Mouse (Mus musculus) lung, embryonic 15.5 days (tissue): ENCODE measurements around the gene Fbxw8. TPM values are rescaled to one million over a fixed set of nuclear protein-coding genes. Genes with fewer than 3 reads are reported as not detected.
A peak's percentile ranks its signal among the peaks of the same experiment; 100 is the strongest.

Source experiments
- ATAC-seq: fragments of 200-750 bp; cut with Nextera tagmentation; 2 replicates; pipeline ENCODE4 v1.8.0; 2017; ENCODE audit warnings: moderate number of reproducible peaks, borderline replicate concordance; ENCODE audit not compliant: low FRiP score, low TSS enrichment; ENCODE audit errors: extremely low read depth
- H3K27ac ChIP-seq: fragments of 300-500 bp; sonication (generic); 2 replicates; pipeline ENCODE4 v1.5.1; 2015; ENCODE audit warnings: moderate library complexity, mild to moderate bottlenecking, inconsistent platforms
- H3K27me3 ChIP-seq: fragments of 300-500 bp; sonication (generic); 2 replicates; pipeline ENCODE4 v1.6.1; 2015; ENCODE audit warnings: inconsistent platforms
- H3K36me3 ChIP-seq: fragments of 300-500 bp; sonication (generic); 2 replicates; pipeline ENCODE4 v1.6.1; 2015; ENCODE audit warnings: inconsistent platforms
- H3K4me1 ChIP-seq: fragments of 300-500 bp; sonication (generic); 2 replicates; pipeline ENCODE4 v1.6.1; 2015; ENCODE audit warnings: inconsistent platforms
- H3K4me2 ChIP-seq: fragments of 300-500 bp; sonication (generic); 2 replicates; pipeline ENCODE4 v1.6.1; 2015; ENCODE audit warnings: inconsistent platforms, mild to moderate bottlenecking, moderate library complexity
- H3K4me3 ChIP-seq: fragments of 300-500 bp; sonication (generic); 2 replicates; pipeline ENCODE4 v1.5.1; 2015; ENCODE audit warnings: mild to moderate bottlenecking, inconsistent platforms
- H3K9ac ChIP-seq: fragments of 300-500 bp; sonication (generic); 2 replicates; pipeline ENCODE4 v1.6.1; 2015; ENCODE audit warnings: inconsistent platforms
- H3K9me3 ChIP-seq: fragments of 300-500 bp; sonication (generic); 2 replicates; pipeline ENCODE4 v1.6.1; 2016; ENCODE audit warnings: inconsistent platforms
- WGBS: fragments of 180-500 bp; shearing (Covaris S2); methylation state at CpG from one replicate; pipeline ENCODE4 v1.1.7; 2015; 5-methylcytosine and 5-hydroxymethylcytosine counted together
- polyA plus RNA-seq: library from polyadenylated mRNA; unstranded; fragments of >200 nt; fragmentation: Nextera tagmentation; extraction: Ambion mirVana; gene quantifications from 2 replicates; pipeline ENCODE4 v1.2.1, GENCODE M21; 2015

The Fbxw8 gene
- polyA plus RNA-seq, 1 experiment from 2014 or later: 30.2 TPM

- Histone ChIP-seq H3K36me3 (no peaks in the 10 kb centered on the region), H3K27me3 (no peaks in the 10 kb centered on the region), H3K4me3 (no peak overlapping the region), H3K27ac (no peak overlapping the region), H3K9me3 (no peaks in the 10 kb centered on the region), H3K4me2 (no peak overlapping the region), H3K9ac (no peak overlapping the region), H3K4me1 (peaks cover 13% of the 10 kb centered on the region; the same call in 1 of the 2 replicates)
- WGBS: 56% methylated on average over 3 of the region's 3 CpGs
- ATAC-seq: no peak
Observed at GRCm38 (mm10) chr5:118035786-118036185, 119.5 kb downstream of the Fbxw8 start.

- Histone ChIP-seq H3K9ac (no peak overlapping the region), H3K27ac (no peak overlapping the region), H3K36me3 (no peaks in the 10 kb centered on the region), H3K27me3 (peaks cover 7% of the 10 kb centered on the region), H3K4me3 (no peak overlapping the region), H3K9me3 (no peaks in the 10 kb centered on the region), H3K4me2 (no peak overlapping the region), H3K4me1 (peaks cover 14% of the 10 kb centered on the region)
- ATAC-seq: no peak
- 80% methylated on average over 1 of the region's 1 CpGs for WGBS
Observed at GRCm38 (mm10) chr5:118034632-118035031, 120.6 kb downstream of the Fbxw8 start.

- no peak overlapping the region for H3K27ac ChIP-seq
- no peaks in the 10 kb centered on the region for H3K9me3 ChIP-seq
- no peak for ATAC-seq
- no peak overlapping the region for H3K9ac ChIP-seq
- no peak overlapping the region for H3K4me2 ChIP-seq
- peaks cover 16% of the 10 kb centered on the region for H3K27me3 ChIP-seq
- no peak overlapping the region for H3K4me3 ChIP-seq
- H3K4me1 ChIP-seq: peaks cover 23% of the 10 kb centered on the region
- WGBS: 55% methylated on average over 6 of the region's 6 CpGs
- no peaks in the 10 kb centered on the region for H3K36me3 ChIP-seq
Observed at GRCm38 (mm10) chr5:118033740-118034139, 121.5 kb downstream of the Fbxw8 start.

GRCm38 (mm10) chr5:118033328-118033727 lies 121.9 kb downstream of the Fbxw8 start:
- WGBS: 43% methylated on average over 4 of the region's 4 CpGs

GRCm38 (mm10) chr5:118031508-118031907 lies 123.8 kb downstream of the Fbxw8 start:
- Histone ChIP-seq H3K27me3 (peaks cover 38% of the 10 kb centered on the region), H3K4me2 (no peak overlapping the region), H3K27ac (no peak overlapping the region), H3K9ac (no peak overlapping the region), H3K36me3 (no peaks in the 10 kb centered on the region), H3K4me3 (no peak overlapping the region), H3K9me3 (no peaks in the 10 kb centered on the region), H3K4me1 (peaks cover 33% of the 10 kb centered on the region)
- ATAC-seq: no peak
- WGBS: 61% methylated on average over 4 of the region's 4 CpGs

More at GRCm38 (mm10) chr5:118033328-118033727, 121.9 kb downstream of the Fbxw8 start:
- H3K9ac ChIP-seq: no peak overlapping the region
- H3K27me3 ChIP-seq: peaks cover 20% of the 10 kb centered on the region
- no peak overlapping the region for H3K4me2 ChIP-seq
- ATAC-seq: no peak
- H3K9me3 ChIP-seq: no peaks in the 10 kb centered on the region
- no peaks in the 10 kb centered on the region for H3K36me3 ChIP-seq
- H3K27ac ChIP-seq: no peak overlapping the region
- H3K4me3 ChIP-seq: no peak overlapping the region
- peaks cover 27% of the 10 kb centered on the region for H3K4me1 ChIP-seq

DNA sequence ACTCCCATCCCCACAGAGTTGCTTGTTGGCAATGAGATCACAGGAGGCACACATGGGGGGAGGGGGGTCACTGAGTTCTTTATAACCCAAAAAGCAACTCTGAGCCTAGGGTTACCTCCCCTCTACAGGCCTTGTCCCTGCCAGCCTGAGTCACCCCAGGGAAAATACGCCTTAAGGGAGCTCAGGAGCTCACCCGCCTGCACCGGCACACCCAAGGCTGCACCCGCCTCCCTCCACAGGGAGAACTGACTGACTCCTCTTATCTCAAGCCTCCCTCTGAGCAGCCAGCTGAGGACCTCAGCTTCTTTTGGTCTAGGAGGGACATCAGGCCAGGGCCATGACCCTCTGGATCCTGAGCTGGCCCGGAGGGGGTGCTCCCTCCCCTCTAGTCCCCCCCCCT lies 124.2 kb downstream of the Fbxw8 start:
- 46% methylated on average over 5 of the region's 5 CpGs for WGBS
- H3K27ac ChIP-seq: no peak overlapping the region
- H3K4me3 ChIP-seq: no peak overlapping the region
- no peak for ATAC-seq
- no peak overlapping the region for H3K9ac ChIP-seq
- no peaks in the 10 kb centered on the region for H3K36me3 ChIP-seq
- peaks cover 38% of the 10 kb centered on the region for H3K4me1 ChIP-seq
- H3K4me2 ChIP-seq: no peak overlapping the region
- H3K9me3 ChIP-seq: no peaks in the 10 kb centered on the region
- H3K27me3 ChIP-seq: peaks cover 43% of the 10 kb centered on the region

DNA sequence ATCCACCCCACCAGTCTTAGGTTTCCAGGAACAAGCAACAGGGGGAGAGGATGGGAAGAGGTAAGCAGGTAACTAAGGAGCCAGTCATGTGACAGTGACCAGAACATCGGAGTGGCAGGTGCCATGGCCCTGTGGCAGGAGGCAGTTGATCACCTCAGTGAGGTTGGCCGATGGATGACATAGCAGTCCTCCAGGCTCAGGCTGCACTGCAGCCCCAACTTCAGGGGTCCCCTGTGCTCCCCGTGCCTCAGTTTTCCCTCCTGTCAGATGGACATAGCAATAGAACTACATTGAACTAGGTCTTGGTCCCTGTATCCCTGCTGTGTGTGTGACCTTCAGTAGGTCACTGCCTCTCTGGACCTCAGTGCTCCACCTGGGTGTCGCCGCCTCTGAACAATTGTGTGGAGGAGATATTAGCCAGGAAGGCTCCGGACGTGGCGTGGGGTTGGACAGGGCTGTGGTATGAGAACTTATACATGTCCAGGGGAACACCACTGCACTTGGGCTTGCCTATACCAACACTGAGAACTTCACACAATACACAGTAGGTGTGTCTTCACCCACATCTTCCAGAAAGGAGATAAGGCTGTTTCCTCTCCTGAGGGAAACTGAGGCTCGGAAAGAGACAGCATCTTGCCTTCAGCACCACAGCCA lies 125.1 kb downstream of the Fbxw8 start:
- Histone ChIP-seq H3K27ac (no peak overlapping the region), H3K9me3 (no peaks in the 10 kb centered on the region), H3K4me3 (no peak overlapping the region), H3K36me3 (no peaks in the 10 kb centered on the region), H3K9ac (no peak overlapping the region), H3K4me1 (peaks cover 41% of the 10 kb centered on the region), H3K27me3 (peaks cover 51% of the 10 kb centered on the region), H3K4me2 (no peak overlapping the region)
- no peak for ATAC-seq
- WGBS: 87% methylated on average over 9 of the region's 9 CpGs

- no peaks in the 10 kb centered on the region for H3K9me3 ChIP-seq
- H3K4me3 ChIP-seq: peak overlapping the region; percentile 61
- peak overlapping the region; percentile 100 for H3K4me2 ChIP-seq
- H3K27ac ChIP-seq: no peak overlapping the region
- WGBS: under 1% methylated on average over 10 of the region's 10 CpGs
- no peak for ATAC-seq
- H3K9ac ChIP-seq: no peak overlapping the region
- peaks cover 41% of the 10 kb centered on the region for H3K4me1 ChIP-seq
- no peaks in the 10 kb centered on the region for H3K36me3 ChIP-seq
- H3K27me3 ChIP-seq: peaks cover 51% of the 10 kb centered on the region
Observed at GRCm38 (mm10) chr5:118029420-118029819, 125.8 kb downstream of the Fbxw8 start.

DNA sequence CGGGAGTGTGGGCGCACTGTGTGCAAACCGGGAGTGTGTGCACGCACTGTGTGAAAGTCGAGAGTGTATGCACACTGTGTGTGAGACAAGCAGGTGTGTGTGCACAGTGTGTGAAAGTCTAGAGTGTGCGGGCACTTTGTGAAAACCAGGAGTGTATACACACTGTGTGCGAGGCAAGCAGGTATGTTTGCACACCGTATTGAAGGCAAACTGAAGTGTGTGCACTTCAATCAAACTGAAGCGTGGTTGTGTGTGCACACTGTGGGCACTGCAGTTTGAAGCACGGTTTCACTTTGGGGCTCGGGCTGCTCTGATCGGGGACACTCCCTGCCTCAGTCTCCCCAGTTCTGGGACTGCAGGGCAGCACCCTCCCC lies 126.2 kb downstream of the Fbxw8 start:
- Histone ChIP-seq H3K4me1 (peaks cover 41% of the 10 kb centered on the region), H3K27me3 (peaks cover 51% of the 10 kb centered on the region), H3K4me2 (peak overlapping the region; percentile 100), H3K27ac (no peak overlapping the region), H3K9me3 (no peaks in the 10 kb centered on the region), H3K4me3 (peak overlapping the region; percentile 61), H3K9ac (no peak overlapping the region), H3K36me3 (no peaks in the 10 kb centered on the region)
- 6% methylated on average over 12 of the region's 12 CpGs for WGBS
- ATAC-seq: peak; percentile 35

GRCm38 (mm10) chr5:118028191-118029034 lies 126.9 kb downstream of the Fbxw8 start:
- H3K27me3 ChIP-seq: peaks cover 51% of the 10 kb centered on the region
- H3K9me3 ChIP-seq: no peaks in the 10 kb centered on the region
- peaks cover 41% of the 10 kb centered on the region for H3K4me1 ChIP-seq
- H3K4me3 ChIP-seq: peak overlapping the region; percentile 61
- H3K9ac ChIP-seq: peak overlapping the region; percentile 42
- H3K4me2 ChIP-seq: peak overlapping the region; percentile 100
- ATAC-seq: peak; percentile 23; the same call in 1 of the 2 replicates
- no peak overlapping the region for H3K27ac ChIP-seq
- WGBS: 1% methylated on average over 77 of the region's 79 CpGs
- no peaks in the 10 kb centered on the region for H3K36me3 ChIP-seq

- H3K27ac ChIP-seq: no peak within 1 kb of the TSS
- 2% methylated on average over 58 of the region's 63 CpGs for WGBS
- H3K36me3 ChIP-seq: no peaks in the 10 kb centered on the region
- no peaks in the 10 kb centered on the region for H3K9me3 ChIP-seq
- no peak for ATAC-seq
- H3K4me3 ChIP-seq: peak within 1 kb of the TSS; percentile 61
- peak within 1 kb of the TSS; percentile 100 for H3K4me2 ChIP-seq
- peak within 1 kb of the TSS; percentile 42 for H3K9ac ChIP-seq
- peaks cover 41% of the 10 kb centered on the region for H3K4me1 ChIP-seq
- H3K27me3 ChIP-seq: peaks cover 51% of the 10 kb centered on the region
Observed at GRCm38 (mm10) chr5:118027698-118028190, 127.5 kb downstream of the Fbxw8 start, which contains the start of gene Tesc. Gene Tesc, plus strand, starts transcription at chr5:118027743.
